Mouse (Mus musculus) midbrain, embryonic 12.5 days (tissue): ENCODE data around the gene Tcap. TPM values are rescaled to one million over a fixed set of nuclear protein-coding genes. Genes with fewer than 3 reads are reported as not detected.

Experiments
- ATAC-seq: fragments of 200-750 bp; cut with Nextera tagmentation; 2 replicates; pipeline ENCODE4 v1.8.0; 2017; ENCODE audit warnings: low read depth, moderate TSS enrichment, moderate library complexity; ENCODE audit not compliant: low FRiP score
- H3K27ac ChIP-seq: fragments of 300-500 bp; sonication (generic); replicated peaks from 2 replicates; pipeline ENCODE4 v1.5.1; 2016; ENCODE audit warnings: mild to moderate bottlenecking
- H3K27me3 ChIP-seq: fragments of 300-500 bp; sonication (generic); 2 replicates; pipeline ENCODE4 v1.6.1; 2016; ENCODE audit warnings: mild to moderate bottlenecking
- H3K36me3 ChIP-seq: fragments of 300-500 bp; sonication (generic); 2 replicates; pipeline ENCODE4 v1.6.1; 2016
- H3K4me1 ChIP-seq: fragments of 300-500 bp; sonication (generic); 2 replicates; pipeline ENCODE4 v1.6.1; 2016
- H3K4me2 ChIP-seq: fragments of 300-500 bp; sonication (generic); replicated peaks from 2 replicates; pipeline ENCODE4 v1.6.1; 2016; ENCODE audit warnings: mild to moderate bottlenecking, moderate library complexity
- H3K4me3 ChIP-seq: fragments of 300-500 bp; sonication (generic); 2 replicates; pipeline ENCODE4 v1.5.1; 2016; ENCODE audit warnings: mild to moderate bottlenecking
- H3K9ac ChIP-seq: fragments of 300-500 bp; sonication (generic); replicated peaks from 2 replicates; pipeline ENCODE4 v1.6.1; 2016; ENCODE audit warnings: mild to moderate bottlenecking, moderate library complexity
- H3K9me3 ChIP-seq: fragments of 300-500 bp; sonication (generic); 2 replicates; pipeline ENCODE4 v1.6.1; 2016; ENCODE audit warnings: mild to moderate bottlenecking
- WGBS: fragments of 180-500 bp; shearing (Covaris S2); methylation state at CpG from one replicate; pipeline ENCODE4 v1.1.7; 2016; 5-methylcytosine and 5-hydroxymethylcytosine counted together
- polyA plus RNA-seq: library from polyadenylated mRNA; unstranded; fragments of >200 nt; fragmentation: Nextera tagmentation; extraction: Ambion mirVana; gene quantifications from 2 replicates; pipeline ENCODE4 v1.2.1, GENCODE M21; 2016

The Tcap gene
- polyA plus RNA-seq, 1 experiment from 2014 or later, result 0.19 TPM

DNA sequence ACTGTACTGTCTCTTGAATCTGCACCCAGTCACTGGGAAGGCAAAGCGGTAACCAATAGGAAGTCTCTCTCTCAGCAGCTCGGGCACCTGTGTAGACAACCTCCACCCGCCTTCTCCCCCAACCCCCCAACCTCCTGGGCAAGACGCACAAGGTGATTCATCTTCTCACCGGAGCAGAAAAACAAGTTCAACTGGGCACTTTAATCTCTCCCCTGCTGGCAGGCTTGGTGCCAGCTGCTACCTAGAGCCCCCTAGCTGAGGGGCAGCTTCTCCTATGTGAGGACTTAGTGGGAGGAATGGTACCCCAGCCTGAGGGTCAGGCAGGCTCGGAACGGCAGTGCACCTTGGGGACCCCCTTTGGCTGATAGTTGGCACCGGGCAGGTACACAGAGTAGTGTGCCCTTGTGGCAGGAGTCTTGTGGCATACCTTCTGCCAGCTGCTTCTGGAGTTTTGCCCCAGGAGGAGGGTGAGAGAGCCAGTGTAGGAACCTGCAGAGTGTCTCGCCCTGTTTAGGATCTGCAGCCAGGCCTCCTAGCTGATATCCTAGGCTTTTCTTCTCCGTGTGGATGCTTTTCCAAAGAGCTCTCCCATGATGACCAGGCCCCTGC, 35.4 kb downstream of the Tcap start:
- 83% methylated on average over 10 of the region's 10 CpGs for WGBS
- Histone ChIP-seq H3K4me1 (peaks cover 3% of the 10 kb centered on the region; the same call in 1 of the 2 replicates), H3K27me3 (peaks cover 6% of the 10 kb centered on the region), H3K4me2 (no peak overlapping the region), H3K27ac (no peak overlapping the region), H3K9ac (no peak overlapping the region), H3K4me3 (no peak overlapping the region), H3K9me3 (no peaks in the 10 kb centered on the region), H3K36me3 (no peaks in the 10 kb centered on the region)
- no peak for ATAC-seq

DNA sequence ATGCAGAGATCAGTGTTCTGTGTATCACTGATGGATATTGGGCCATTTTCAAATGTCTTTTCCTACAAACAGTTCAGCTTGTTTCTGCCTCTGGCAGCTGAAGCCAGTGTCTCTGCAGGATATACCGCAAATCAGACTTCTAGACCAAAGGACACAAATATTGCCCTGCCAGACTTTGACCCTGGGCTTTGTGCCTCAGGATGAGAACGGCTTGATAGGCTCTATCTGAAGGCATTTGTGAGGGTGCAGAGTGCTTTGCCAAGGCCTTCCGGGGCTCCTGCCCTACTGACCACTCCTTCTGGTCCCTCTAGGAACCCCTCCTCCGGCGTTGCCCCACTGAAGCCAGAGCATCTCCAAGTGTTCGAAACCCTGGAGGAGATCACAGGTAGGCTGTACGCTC, 43.0 kb downstream of the Tcap start:
- Histone ChIP-seq H3K4me3 (no peak overlapping the region), H3K9me3 (no peaks in the 10 kb centered on the region), H3K9ac (no peak overlapping the region), H3K36me3 (peaks cover 8% of the 10 kb centered on the region; the same call in 1 of the 2 replicates), H3K27ac (no peak overlapping the region), H3K27me3 (no peaks in the 10 kb centered on the region), H3K4me1 (no peaks in the 10 kb centered on the region), H3K4me2 (no peak overlapping the region)
- no peak for ATAC-seq
- 90% methylated on average over 7 of the region's 7 CpGs for WGBS

- WGBS, result 87% methylated on average over 5 of the region's 5 CpGs
Measured at GRCm38 (mm10) chr11:98428436-98428835, 44.8 kb downstream of the Tcap start.

GRCm38 (mm10) chr11:98431743-98432502, 48.3 kb downstream of the Tcap start:
- WGBS, result 87% methylated on average over 9 of the region's 9 CpGs
- Histone ChIP-seq H3K36me3 (peaks cover 39% of the 10 kb centered on the region), H3K9me3 (no peaks in the 10 kb centered on the region), H3K27me3 (no peaks in the 10 kb centered on the region), H3K9ac (no peak overlapping the region), H3K4me1 (no peaks in the 10 kb centered on the region), H3K27ac (no peak overlapping the region), H3K4me3 (no peak overlapping the region), H3K4me2 (no peak overlapping the region)
- no peak for ATAC-seq

More at GRCm38 (mm10) chr11:98428436-98428835, 44.8 kb downstream of the Tcap start:
- Histone ChIP-seq H3K4me1 (no peaks in the 10 kb centered on the region), H3K4me3 (no peak overlapping the region), H3K9me3 (no peaks in the 10 kb centered on the region), H3K9ac (no peak overlapping the region), H3K27me3 (no peaks in the 10 kb centered on the region), H3K4me2 (no peak overlapping the region), H3K27ac (no peak overlapping the region), H3K36me3 (peaks cover 14% of the 10 kb centered on the region; the same call in 1 of the 2 replicates)
- no peak for ATAC-seq

Other genes starting within 250 kb of the Tcap start
- 35.2 and 36.4 TPM in 2 replicates for gene Fbxl20, start 233.4 kb upstream of the Tcap start, polyA plus RNA-seq
- gene Med1, start 190.5 kb upstream of the Tcap start, polyA plus RNA-seq, result 80.9 and 84.7 TPM in 2 replicates
- gene Cdk12, start 180.8 kb upstream of the Tcap start, polyA plus RNA-seq, result 14.1 and 16.7 TPM in 2 replicates
- gene Neurod2, start 54.2 kb upstream of the Tcap start, polyA plus RNA-seq, result 1.3 and 2.3 TPM in 2 replicates
- gene Ppp1r1b, start 35.4 kb upstream of the Tcap start, polyA plus RNA-seq, result 1.2 and 1.4 TPM in 2 replicates
- 46.9 and 52.0 TPM in 2 replicates for gene Stard3, start 25.4 kb upstream of the Tcap start, polyA plus RNA-seq
- 0.15 TPM in 1 of 2 replicates, not detected in the other for gene Pnmt, start 2.6 kb downstream of the Tcap start, polyA plus RNA-seq
- gene Pgap3, start 16.7 kb downstream of the Tcap start, polyA plus RNA-seq, result 9.0 and 9.3 TPM in 2 replicates
- 14.9 and 17.4 TPM in 2 replicates for gene Erbb2, start 28.7 kb downstream of the Tcap start, polyA plus RNA-seq
- 158 and 163 TPM in 2 replicates for gene Mien1, start 55.2 kb downstream of the Tcap start, polyA plus RNA-seq
- 0.43 and 0.75 TPM in 2 replicates for gene Grb7, start 62.6 kb downstream of the Tcap start, polyA plus RNA-seq
- 0.27 TPM in 1 of 2 replicates, not detected in the other for gene Ikzf3, start 162.2 kb downstream of the Tcap start, polyA plus RNA-seq
- 0.37 TPM in 1 of 2 replicates, not detected in the other for gene Zpbp2, start 167.3 kb downstream of the Tcap start, polyA plus RNA-seq
- 67.1 and 73.1 TPM in 2 replicates for gene Ormdl3, start 203.6 kb downstream of the Tcap start, polyA plus RNA-seq
- gene Lrrc3c, start 214.5 kb downstream of the Tcap start, polyA plus RNA-seq, result not detected in 2 replicates
- gene Gm12355, start 241.8 kb downstream of the Tcap start, polyA plus RNA-seq, result 0.68 and 1.2 TPM in 2 replicates
- gene Gsdma3, start 242.5 kb downstream of the Tcap start, polyA plus RNA-seq, result not detected in 2 replicates